Mouse (Mus musculus): ENCODE measurements around the gene Deaf1.
"Not testable (repeated sequence)": the region's sequence is repeated elsewhere in the genome, so short reads cannot be mapped to it uniquely, and the experiment has no call there.

The Deaf1 gene

DNA sequence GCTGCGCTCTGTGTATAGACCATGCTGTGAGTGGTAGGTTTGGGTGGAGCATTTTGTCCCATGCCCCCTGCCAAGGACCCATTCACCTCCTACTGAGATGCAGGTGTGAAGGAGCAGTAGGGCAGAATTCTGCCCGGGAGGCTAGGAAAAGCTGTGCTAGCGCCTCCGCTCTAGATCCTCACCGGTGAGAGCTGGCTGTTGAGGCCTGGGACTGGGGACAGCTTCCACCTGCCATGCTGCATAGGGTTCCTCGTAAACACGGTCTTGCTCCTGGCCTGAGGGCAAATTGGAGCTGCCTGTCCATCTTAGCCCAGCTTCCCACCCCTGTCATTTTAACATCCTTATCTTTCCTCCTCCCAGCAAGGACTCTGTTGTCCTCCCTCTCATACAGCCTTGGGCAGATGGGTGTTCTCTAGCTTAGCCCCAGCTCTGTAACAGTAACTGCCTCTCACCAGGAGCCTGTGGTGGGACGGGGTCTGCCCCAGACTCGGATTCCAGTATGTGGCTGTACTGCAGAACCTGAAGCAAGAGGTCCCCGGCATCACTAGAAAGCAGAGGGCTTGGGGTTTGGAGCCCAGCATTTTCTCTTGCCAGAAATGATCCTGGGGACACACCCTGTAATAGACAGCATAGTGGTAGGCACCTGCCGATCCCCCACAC is 63.3 kb downstream of the Deaf1 start:
- no peak for DNase-seq (ENCODE audit: low spot score in 2 of 2)

GRCm38 (mm10) chr7:141263640-141264039 is 63.9 kb downstream of the Deaf1 start:
- no peak for DNase-seq (ENCODE audit: low spot score in 2 of 2)

GRCm38 (mm10) chr7:141261480-141261879 is 66.0 kb downstream of the Deaf1 start:
- no peak for DNase-seq (ENCODE audit: low spot score in 2 of 2)

- no peak for DNase-seq (ENCODE audit: low spot score in 2 of 2)
Measured at GRCm38 (mm10) chr7:141256159-141256558, 71.3 kb downstream of the Deaf1 start.

GRCm38 (mm10) chr7:141250486-141250885 is 77.0 kb downstream of the Deaf1 start:
- not testable (repeated sequence) for DNase-seq (ENCODE audit: low spot score in 2 of 2)

Measured in urinary bladder, adult 18-20 months (tissue).